Mouse (Mus musculus): Measurements from ENCODE around the gene Tmem233. TPM values are rescaled to one million over a fixed set of nuclear protein-coding genes. Genes with fewer than 3 reads are reported as not detected.

Tmem233 gene
- polyA plus RNA-seq, 1 experiment from 2014 or later, result not detected

DNA sequence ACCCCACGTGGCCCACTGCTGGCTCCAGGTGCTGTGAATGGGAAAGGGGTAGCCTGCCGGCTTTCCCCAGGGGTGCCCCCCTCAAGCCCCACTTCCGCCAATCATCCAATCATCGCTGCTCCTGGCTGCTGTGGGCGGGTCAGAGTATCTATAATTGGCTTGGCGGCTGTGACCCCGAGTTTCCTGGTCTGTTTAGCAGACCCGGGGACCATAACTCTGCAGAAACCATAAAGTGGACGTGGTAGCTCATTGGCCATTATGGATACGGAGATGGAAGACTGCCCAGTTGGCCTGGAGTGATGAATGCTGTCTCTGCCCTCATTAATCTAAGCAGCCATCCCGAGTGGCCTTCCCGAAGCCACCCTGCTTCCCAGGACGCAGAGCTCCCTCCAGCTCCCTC lies 79.2 kb downstream of the Tmem233 start:
- H3K4me3 ChIP-seq, result no peak overlapping the region
- ATAC-seq (ENCODE audit: insufficient number of reproducible peaks, insufficient read depth, low FRiP score, low TSS enrichment, low read depth), result no peak
- WGBS, result 44% methylated on average over 13 of the region's 13 CpGs
- H3K9ac ChIP-seq, result no peak overlapping the region
- H3K9me3 ChIP-seq, result no peaks in the 10 kb centered on the region
- no peak overlapping the region for H3K4me2 ChIP-seq
- peaks cover 12% of the 10 kb centered on the region for H3K36me3 ChIP-seq
- H3K27me3 ChIP-seq, result no peaks in the 10 kb centered on the region
- H3K4me1 ChIP-seq, result peaks cover 4% of the 10 kb centered on the region; the same call in 1 of the 2 replicates
- no peak overlapping the region for H3K27ac ChIP-seq

DNA sequence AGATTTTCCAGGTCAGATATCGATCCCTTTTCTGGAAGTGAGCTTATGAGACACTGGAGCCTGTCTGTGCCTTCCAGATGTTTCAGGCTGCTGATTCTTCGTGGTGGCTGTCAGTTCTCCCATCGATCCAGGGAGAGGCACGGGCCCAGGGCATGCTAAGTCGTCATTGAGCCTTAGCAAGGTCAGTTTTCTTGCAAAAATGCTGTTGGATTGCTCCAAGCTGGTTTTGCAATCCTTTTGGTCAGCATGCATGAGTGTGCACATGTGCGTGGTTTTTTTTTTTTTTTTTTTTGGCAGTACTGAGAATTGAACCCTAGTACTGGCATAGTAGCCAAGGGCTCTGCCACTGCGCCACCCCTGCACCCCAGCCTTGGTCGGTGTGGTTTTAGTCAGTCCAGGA lies 79.9 kb downstream of the Tmem233 start:
- Histone ChIP-seq H3K27ac (no peak overlapping the region), H3K9me3 (no peaks in the 10 kb centered on the region), H3K4me1 (peaks cover 4% of the 10 kb centered on the region; the same call in 1 of the 2 replicates), H3K4me2 (no peak overlapping the region), H3K4me3 (no peak overlapping the region), H3K9ac (no peak overlapping the region), H3K27me3 (no peaks in the 10 kb centered on the region), H3K36me3 (peaks cover 12% of the 10 kb centered on the region)
- WGBS, result 78% methylated on average over 8 of the region's 8 CpGs
- ATAC-seq (ENCODE audit: insufficient number of reproducible peaks, insufficient read depth, low FRiP score, low TSS enrichment, low read depth), result no peak

DNA sequence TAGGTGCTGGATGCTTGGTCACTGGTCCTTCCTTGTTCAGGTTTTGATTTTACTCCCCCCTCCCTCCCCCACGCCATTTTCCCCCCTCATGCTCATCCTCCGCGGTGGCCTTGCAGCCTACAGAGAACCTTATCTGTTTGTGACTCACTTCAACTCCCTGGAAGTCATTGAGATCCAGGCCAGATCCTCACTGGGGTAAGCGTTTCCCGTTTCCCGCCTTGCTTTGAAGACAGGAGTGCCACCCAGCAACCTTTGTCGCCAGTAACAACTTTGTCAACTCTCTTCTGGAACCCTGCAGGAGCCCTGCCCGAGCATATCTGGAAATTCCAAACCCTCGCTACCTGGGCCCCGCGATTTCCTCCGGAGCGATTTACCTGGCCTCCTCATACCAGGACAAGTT lies 85.7 kb downstream of the Tmem233 start:
- H3K4me3 ChIP-seq, result no peak overlapping the region
- no peak overlapping the region for H3K9ac ChIP-seq
- no peaks in the 10 kb centered on the region for H3K27me3 ChIP-seq
- H3K27ac ChIP-seq, result no peak overlapping the region
- ATAC-seq (ENCODE audit: insufficient number of reproducible peaks, insufficient read depth, low FRiP score, low TSS enrichment, low read depth), result no peak
- H3K4me1 ChIP-seq, result no peaks in the 10 kb centered on the region
- H3K4me2 ChIP-seq, result no peak overlapping the region
- H3K36me3 ChIP-seq, result peaks cover 44% of the 10 kb centered on the region
- no peaks in the 10 kb centered on the region for H3K9me3 ChIP-seq
- WGBS, result 85% methylated on average over 13 of the region's 13 CpGs

DNA sequence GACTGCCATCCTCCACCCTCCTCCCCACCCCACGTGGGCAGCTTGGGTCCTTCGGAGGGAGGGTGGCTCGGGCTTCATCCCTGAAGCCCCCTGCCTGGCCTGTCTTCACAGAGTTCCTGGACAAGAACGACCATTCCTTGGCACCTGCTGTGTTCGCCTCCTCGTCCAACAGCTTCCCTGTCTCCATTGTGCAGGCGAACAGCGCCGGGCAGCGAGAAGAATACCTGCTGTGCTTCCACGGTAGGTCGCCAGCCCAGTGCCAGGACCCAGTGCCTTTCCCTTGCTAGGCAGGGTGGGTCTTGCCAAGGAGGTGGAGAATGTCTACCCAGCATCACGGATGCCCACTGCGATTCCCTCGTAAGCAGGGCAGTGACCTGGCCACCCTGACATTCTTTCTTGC lies 88.9 kb downstream of the Tmem233 start:
- ATAC-seq (ENCODE audit: insufficient number of reproducible peaks, insufficient read depth, low FRiP score, low TSS enrichment, low read depth), result no peak
- Histone ChIP-seq H3K4me3 (no peak overlapping the region), H3K9me3 (peaks cover 11% of the 10 kb centered on the region), H3K9ac (no peak overlapping the region), H3K27me3 (no peaks in the 10 kb centered on the region), H3K4me2 (no peak overlapping the region), H3K4me1 (no peaks in the 10 kb centered on the region), H3K36me3 (peaks cover 59% of the 10 kb centered on the region), H3K27ac (no peak overlapping the region)
- 92% methylated on average over 15 of the region's 15 CpGs for WGBS

DNA sequence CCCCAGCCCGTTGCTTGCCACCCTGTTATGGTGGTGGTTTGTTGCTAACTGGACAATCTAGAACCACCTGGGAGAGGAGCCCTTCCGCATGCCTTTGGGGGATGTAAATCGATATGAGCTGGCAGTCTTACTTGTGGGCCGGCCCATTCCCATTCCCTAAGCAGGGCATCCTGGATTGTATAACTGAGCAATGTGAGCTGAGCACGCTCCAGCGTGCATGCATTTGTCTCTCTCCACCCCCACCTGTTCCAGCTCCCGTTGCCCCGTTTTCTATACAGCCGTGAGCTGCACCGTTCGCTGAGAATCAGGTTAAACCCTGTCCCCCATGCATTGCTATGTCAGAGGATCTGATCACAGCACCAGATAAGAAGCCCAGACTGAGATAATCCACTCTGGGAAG lies 91.3 kb downstream of the Tmem233 start:
- H3K27me3 ChIP-seq, result no peaks in the 10 kb centered on the region
- peaks cover 76% of the 10 kb centered on the region for H3K36me3 ChIP-seq
- no peak for ATAC-seq (ENCODE audit: insufficient number of reproducible peaks, insufficient read depth, low FRiP score, low TSS enrichment, low read depth)
- no peaks in the 10 kb centered on the region for H3K4me1 ChIP-seq
- no peak overlapping the region for H3K27ac ChIP-seq
- H3K4me2 ChIP-seq, result no peak overlapping the region
- H3K9ac ChIP-seq, result no peak overlapping the region
- H3K4me3 ChIP-seq, result no peak overlapping the region
- 76% methylated on average over 11 of the region's 11 CpGs for WGBS
- peaks cover 11% of the 10 kb centered on the region for H3K9me3 ChIP-seq

Other genes with a start within 250 kb of the Tmem233 start
- gene Cit, start 238.0 kb downstream of the Tmem233 start, polyA plus RNA-seq (2015; fragmentation: Nextera tagmentation; extraction: Ambion mirVana), result 31.6 and 35.9 TPM in 2 replicates
- 67.1 and 73.7 TPM in 2 replicates for gene Prkab1, start 58.7 kb downstream of the Tmem233 start, polyA plus RNA-seq (2015; fragmentation: Nextera tagmentation; extraction: Ambion mirVana)
- gene Ccdc60, start 205.7 kb upstream of the Tmem233 start, polyA plus RNA-seq (2015; fragmentation: Nextera tagmentation; extraction: Ambion mirVana), result 0.94 and 1.3 TPM in 2 replicates